Mouse (Mus musculus): ENCODE measurements around the gene Gm8374. TPM values are rescaled to one million over a fixed set of nuclear protein-coding genes. Genes with fewer than 3 reads are reported as not detected.
"Not testable (repeated sequence)": the region's sequence is repeated elsewhere in the genome, so short reads cannot be mapped to it uniquely, and the experiment has no call there.

Gene Gm8374
- polyA plus RNA-seq (2014; fragmentation: Nextera tagmentation; extraction: Ambion mirVana) = not detected in 2 replicates

GRCm38 (mm10) chr14:7365034-7365433 lies at the start of gene Gm8374:
Gene Gm8374 (minus strand): TSS chr14:7365134.
- H3K27me3 ChIP-seq (ENCODE audit: control insufficient read depth, insufficient read depth, low read length); H3K9ac ChIP-seq (ENCODE audit: low read length); H3K27ac ChIP-seq (ENCODE audit: low read depth, low read length); H3K4me1 ChIP-seq (replicated peaks; ENCODE audit: control insufficient read depth, insufficient read depth, low read length); ATAC-seq (replicated peaks; ENCODE audit: low FRiP score); DNase-seq (ENCODE audit: low spot score); H3K9me3 ChIP-seq (ENCODE audit: control insufficient read depth, low read length); H3K4me3 ChIP-seq (ENCODE audit: low read depth, low read length); H3K4me2 ChIP-seq (ENCODE audit: low read depth, low read length, severe bottlenecking); H3K36me3 ChIP-seq (ENCODE audit: control insufficient read depth, insufficient read depth, low read length): not testable (repeated sequence)
- 86% methylated on average over 3 of the region's 3 CpGs for WGBS

- not testable (repeated sequence) for H3K27ac ChIP-seq (ENCODE audit: low read depth, low read length); H3K4me3 ChIP-seq (ENCODE audit: low read depth, low read length); DNase-seq (ENCODE audit: low spot score); H3K4me1 ChIP-seq (replicated peaks; ENCODE audit: control insufficient read depth, insufficient read depth, low read length); ATAC-seq (replicated peaks; ENCODE audit: low FRiP score); H3K9me3 ChIP-seq (ENCODE audit: control insufficient read depth, low read length); H3K27me3 ChIP-seq (ENCODE audit: control insufficient read depth, insufficient read depth, low read length); H3K36me3 ChIP-seq (ENCODE audit: control insufficient read depth, insufficient read depth, low read length); H3K4me2 ChIP-seq (ENCODE audit: low read depth, low read length, severe bottlenecking); H3K9ac ChIP-seq (ENCODE audit: low read length)
- no CpG with 5 or more reads among the region's 1 CpGs for WGBS
Observed at GRCm38 (mm10) chr14:7332295-7332694, 32.6 kb downstream of the Gm8374 start, which contains the start of gene Gm5797. Gene Gm5797 (minus strand): TSS chr14:7332395.

- Histone ChIP-seq H3K9ac (ENCODE audit: low read length) (peak overlapping the region; percentile 62), H3K4me3 (ENCODE audit: low read depth, low read length) (peak overlapping the region; percentile 47), H3K4me2 (ENCODE audit: low read depth, low read length, severe bottlenecking) (peak overlapping the region; percentile 53)
- H3K4me1 ChIP-seq (replicated peaks; ENCODE audit: control insufficient read depth, insufficient read depth, low read length); H3K27ac ChIP-seq (ENCODE audit: low read depth, low read length); ATAC-seq (replicated peaks; ENCODE audit: low FRiP score); H3K9me3 ChIP-seq (ENCODE audit: control insufficient read depth, low read length); H3K36me3 ChIP-seq (ENCODE audit: control insufficient read depth, insufficient read depth, low read length); H3K27me3 ChIP-seq (ENCODE audit: control insufficient read depth, insufficient read depth, low read length): not testable (repeated sequence)
- 1% methylated on average over 10 of the region's 19 CpGs for WGBS
- peak; percentile 81 for DNase-seq (ENCODE audit: low spot score)
Observed at GRCm38 (mm10) chr14:7315093-7315492, 49.8 kb downstream of the Gm8374 start.

GRCm38 (mm10) chr14:7314661-7315060 lies 50.3 kb downstream of the Gm8374 start, which contains the start of gene Gm3739:
Gene Gm3739 (minus strand): TSS chr14:7315049.
- ATAC-seq (replicated peaks; ENCODE audit: low FRiP score); DNase-seq (ENCODE audit: low spot score); H3K4me1 ChIP-seq (replicated peaks; ENCODE audit: control insufficient read depth, insufficient read depth, low read length); H3K27ac ChIP-seq (ENCODE audit: low read depth, low read length); H3K36me3 ChIP-seq (ENCODE audit: control insufficient read depth, insufficient read depth, low read length); H3K27me3 ChIP-seq (ENCODE audit: control insufficient read depth, insufficient read depth, low read length); H3K9me3 ChIP-seq (ENCODE audit: control insufficient read depth, low read length): not testable (repeated sequence)
- Histone ChIP-seq H3K4me3 (ENCODE audit: low read depth, low read length) (peak within 1 kb of the TSS; percentile 47), H3K4me2 (ENCODE audit: low read depth, low read length, severe bottlenecking) (peak within 1 kb of the TSS; percentile 53), H3K9ac (ENCODE audit: low read length) (peak within 1 kb of the TSS; percentile 62)
- WGBS = 0% methylated on average over 12 of the region's 35 CpGs

Other genes starting within 250 kb of the Gm8374 start
- gene Gm6676, start 239.7 kb downstream of the Gm8374 start, polyA plus RNA-seq (2014; fragmentation: Nextera tagmentation; extraction: Ambion mirVana) = not detected in 2 replicates
- gene Gm3512, start 190.6 kb downstream of the Gm8374 start, polyA plus RNA-seq (2014; fragmentation: Nextera tagmentation; extraction: Ambion mirVana) = 4.1 and 4.4 TPM in 2 replicates
- gene Gm16434, start 170.6 kb downstream of the Gm8374 start, polyA plus RNA-seq (2014; fragmentation: Nextera tagmentation; extraction: Ambion mirVana) = not detected in 2 replicates
- gene Gm3727, start 100.4 kb downstream of the Gm8374 start, polyA plus RNA-seq (2014; fragmentation: Nextera tagmentation; extraction: Ambion mirVana) = not detected in 2 replicates
- 1.4 and 1.8 TPM in 2 replicates for gene Gm3739, start 50.1 kb downstream of the Gm8374 start, polyA plus RNA-seq (2014; fragmentation: Nextera tagmentation; extraction: Ambion mirVana)
- not detected in 2 replicates for gene Gm5797, start 32.7 kb downstream of the Gm8374 start, polyA plus RNA-seq (2014; fragmentation: Nextera tagmentation; extraction: Ambion mirVana)
- gene Gm3755, start 85.8 kb upstream of the Gm8374 start, polyA plus RNA-seq (2014; fragmentation: Nextera tagmentation; extraction: Ambion mirVana) = not detected in 2 replicates
- gene Gm3752, start 118.6 kb upstream of the Gm8374 start, polyA plus RNA-seq (2014; fragmentation: Nextera tagmentation; extraction: Ambion mirVana) = 3.0 and 3.6 TPM in 2 replicates
- gene Gm3558, start 203.4 kb upstream of the Gm8374 start, polyA plus RNA-seq (2014; fragmentation: Nextera tagmentation; extraction: Ambion mirVana) = 0.55 and 0.92 TPM in 2 replicates
- gene Gm10338, start 230.5 kb upstream of the Gm8374 start, polyA plus RNA-seq (2014; fragmentation: Nextera tagmentation; extraction: Ambion mirVana) = not detected in 2 replicates

Data from forebrain, embryonic 11.5 days (tissue).